Mouse (Mus musculus) brain, embryonic 18.5 days (tissue): ENCODE measurements around the gene Olfr393.

Experiments used
- DNase-seq: peaks from one replicate; pipeline ENCODE4 v3.0.0-alpha.2; 2012; ENCODE audit warnings: low read depth, low spot score

Olfr393 gene

GRCm38 (mm10) chr11:73851354-73851753 lies at the start of gene Olfr393:
Gene Olfr393 (minus strand): TSS chr11:73851454.
- no peak for DNase-seq

GRCm38 (mm10) chr11:73890671-73891070 lies 39.4 kb upstream of the Olfr393 start, which contains the start of gene Olfr394:
Gene Olfr394 (minus strand): TSS chr11:73890771.
- DNase-seq = no peak

- DNase-seq = no peak
These were observed 34.3 kb downstream of the Olfr393 start, which contains the start of gene Olfr392 for GRCm38 (mm10) chr11:73816949-73817348. Gene Olfr392 (minus strand): TSS chr11:73817049.

GRCm38 (mm10) chr11:73802952-73803351 lies 48.3 kb downstream of the Olfr393 start, which contains the start of gene Olfr391-ps:
Gene Olfr391-ps (minus strand): TSS chr11:73803052.
- no peak for DNase-seq
